Mouse (Mus musculus): ENCODE measurements around the gene Gm8005. TPM values are rescaled to one million over a fixed set of nuclear protein-coding genes. Genes with fewer than 3 reads are reported as not detected.

Gm8005 gene
- polyA plus RNA-seq (2012; rRNA removed; ENCODE audit: low replicate concordance), result not detected in 2 replicates

GRCm38 (mm10) chr14:42439573-42439972 lies at the start of gene Gm8005:
Gene Gm8005 (minus strand): TSS chr14:42439673.

GRCm38 (mm10) chr14:42463581-42463980 lies 24.1 kb upstream of the Gm8005 start, which contains the start of gene Gm8011:
Gene Gm8011 (plus strand): TSS chr14:42463881.

Other genes with a start within 250 kb of the Gm8005 start
- not detected in 2 replicates for gene Gm3573, start 248.9 kb downstream of the Gm8005 start, polyA plus RNA-seq (2012; rRNA removed; ENCODE audit: low replicate concordance)
- not detected in 2 replicates for gene Gm17026, start 179.6 kb downstream of the Gm8005 start, polyA plus RNA-seq (2012; rRNA removed; ENCODE audit: low replicate concordance)
- gene Gm9611, start 142.3 kb downstream of the Gm8005 start, polyA plus RNA-seq (2012; rRNA removed; ENCODE audit: low replicate concordance), result not detected in 2 replicates
- gene Gm7995, start 129.5 kb downstream of the Gm8005 start, polyA plus RNA-seq (2012; rRNA removed; ENCODE audit: low replicate concordance), result not detected in 2 replicates
- gene Gm8011, start 24.2 kb upstream of the Gm8005 start, polyA plus RNA-seq (2012; rRNA removed; ENCODE audit: low replicate concordance), result not detected in 2 replicates
- gene Gm8020, start 62.7 kb upstream of the Gm8005 start, polyA plus RNA-seq (2012; rRNA removed; ENCODE audit: low replicate concordance), result not detected in 2 replicates
- gene Gm8024, start 84.6 kb upstream of the Gm8005 start, polyA plus RNA-seq (2012; rRNA removed; ENCODE audit: low replicate concordance), result not detected in 2 replicates
- gene Gm17124, start 160.2 kb upstream of the Gm8005 start, polyA plus RNA-seq (2012; rRNA removed; ENCODE audit: low replicate concordance), result not detected in 2 replicates
- not detected in 2 replicates for gene Gm3633, start 202.2 kb upstream of the Gm8005 start, polyA plus RNA-seq (2012; rRNA removed; ENCODE audit: low replicate concordance)
- gene Gm10378, start 216.3 kb upstream of the Gm8005 start, polyA plus RNA-seq (2012; rRNA removed; ENCODE audit: low replicate concordance), result not detected in 2 replicates

Measured in duodenum, adult 2 months (tissue).